33 mouse cellular contexts compared by ENCODE assay signal in genomic region chr16:32517785-32518481, GRCm38 (mm10). TPM values are rescaled to one million over a fixed set of nuclear protein-coding genes. Genes with fewer than 3 reads are reported as not detected.
DNase-seq lines count a peak whose midpoint lies in the region; ATAC-seq and TF ChIP-seq lines count a peak whose summit lies in the region.
"Had no signal": no experiment of that assay in that cellular context is flagged by ENCODE, and none has a peak within 500 bp of the region (broad histone marks: within the 10 kb centered on the region; RNA-seq: fewer than 3 reads in every experiment).

No protein-coding gene starts in this region.

- no peak for ATAC-seq in liver, embryonic 13.5 days (ENCODE audit: low read depth)
- ATAC-seq in liver, embryonic 11.5 days (replicated peaks; ENCODE audit: low FRiP score): no peak
- ATAC-seq: forebrain, embryonic 13.5 days; hindbrain, postnatal 0 days; midbrain, embryonic 13.5 days had no signal

- H3K4me3 ChIP-seq in liver, embryonic 13.5 days (replicated peaks): no peak overlapping the region
- H3K4me3 ChIP-seq in liver, embryonic 11.5 days (ENCODE audit: low read depth, low read length): no peak overlapping the region
- no peak overlapping the region for H3K4me3 ChIP-seq in olfactory bulb, adult 2 months (ENCODE audit: insufficient read depth, low read depth, low read length)
- H3K4me3 ChIP-seq: embryonic facial prominence, embryonic 15.5 days; forebrain, embryonic 13.5 days; hindbrain, embryonic 12.5 days; limb, embryonic 12.5 days; lung, embryonic 15.5 days; megakaryocyte, embryonic 14.5 days; midbrain, embryonic 13.5 days had no signal

- no peak for TF ChIP-seq CTCF in olfactory bulb, adult 2 months (IDR thresholded peaks at IDR 0.05; ENCODE audit: insufficient read depth, low read depth, low read length)

- peak overlapping the region; percentile 67 for H3K27ac ChIP-seq in liver, embryonic 13.5 days
- H3K27ac ChIP-seq in liver, embryonic 11.5 days (ENCODE audit: low read depth, low read length): no peak overlapping the region
- 0 out of 2 replicates have a peak overlapping the region, but pooled peaks have one; percentile 27 for H3K27ac ChIP-seq in olfactory bulb, adult 2 months (ENCODE audit: insufficient read depth, low read depth, low read length)
- H3K27ac ChIP-seq: embryonic facial prominence, embryonic 15.5 days; lung, embryonic 15.5 days had no signal

- H3K9ac ChIP-seq in liver, embryonic 13.5 days: no peak overlapping the region
- no peak overlapping the region for H3K9ac ChIP-seq in liver, embryonic 11.5 days (ENCODE audit: low read depth, low read length)
- H3K9ac ChIP-seq: embryonic facial prominence, embryonic 15.5 days; forebrain, embryonic 13.5 days; hindbrain, embryonic 12.5 days; limb, embryonic 12.5 days; lung, embryonic 15.5 days; midbrain, embryonic 13.5 days had no signal

- WGBS in liver, embryonic 13.5 days (ENCODE audit: insufficient replicate concordance): 84% methylated on average over 12 of the region's 12 CpGs
- WGBS in liver, embryonic 11.5 days: 78% methylated on average over 12 of the region's 12 CpGs
- WGBS in olfactory bulb, adult 2 months: 87% methylated on average over 12 of the region's 12 CpGs

- H3K36me3 ChIP-seq in liver, embryonic 13.5 days: no peaks in the 10 kb centered on the region
- H3K36me3 ChIP-seq in liver, embryonic 11.5 days (ENCODE audit: control insufficient read depth, insufficient read depth, low read length): no peaks in the 10 kb centered on the region
- H3K36me3 ChIP-seq: embryonic facial prominence, embryonic 15.5 days; hindbrain, embryonic 12.5 days; limb, embryonic 12.5 days; lung, embryonic 15.5 days; midbrain, embryonic 13.5 days had no signal

- no peak for DNase-seq in liver, embryonic 13.5 days
- DNase-seq in liver, embryonic 11.5 days (ENCODE audit: low spot score): no peak
- DNase-seq in spleen, postnatal 10 days (ENCODE audit: low spot score in 2 of 2): peak; percentile 8 to 11
- no peak for DNase-seq in spleen, postnatal 14 days (ENCODE audit: low spot score in 2 of 2)
- DNase-seq in right cerebral cortex, adult 18-20 months: no peak
- DNase-seq: adrenal gland, postnatal 36 days; B cell, adult 2 months; cerebellum, adult 18-20 months; cerebellum, postnatal 10 days; gastrocnemius, postnatal 14 days; heart, postnatal 36 days; kidney, adult 11 months; kidney, postnatal 14 days; layer of hippocampus, adult 9-11 months; retina, postnatal 1 day; right cerebral cortex, postnatal 25 days; spleen, adult 18-20 months; thymus, adult 2 months; thymus, postnatal 4 days had no signal

- TF ChIP-seq POLR2A in olfactory bulb, adult 2 months (IDR thresholded peaks at IDR 0.05; ENCODE audit: insufficient read depth, low read depth, low read length): no peak

- H3K9me3 ChIP-seq in liver, embryonic 13.5 days (replicated peaks): no peaks in the 10 kb centered on the region
- no peaks in the 10 kb centered on the region for H3K9me3 ChIP-seq in liver, embryonic 11.5 days (ENCODE audit: control insufficient read depth, low read length)
- H3K9me3 ChIP-seq: embryonic facial prominence, embryonic 15.5 days; forebrain, embryonic 13.5 days; hindbrain, embryonic 12.5 days; limb, embryonic 12.5 days; lung, embryonic 15.5 days; megakaryocyte, embryonic 14.5 days; midbrain, embryonic 13.5 days had no signal

- H3K4me2 ChIP-seq in liver, embryonic 13.5 days: no peak overlapping the region
- no peak overlapping the region for H3K4me2 ChIP-seq in liver, embryonic 11.5 days
- H3K4me2 ChIP-seq: embryonic facial prominence, embryonic 15.5 days; forebrain, embryonic 13.5 days; heart, embryonic 11.5 days; hindbrain, embryonic 12.5 days; limb, embryonic 12.5 days; lung, embryonic 15.5 days; midbrain, embryonic 13.5 days had no signal

- peaks cover 98% of the 10 kb centered on the region for H3K4me1 ChIP-seq in liver, embryonic 13.5 days (replicated peaks)
- peaks cover 24% of the 10 kb centered on the region for H3K4me1 ChIP-seq in liver, embryonic 11.5 days (replicated peaks; ENCODE audit: control insufficient read depth, insufficient read depth, low read length)
- peaks cover 36% of the 10 kb centered on the region for H3K4me1 ChIP-seq in olfactory bulb, adult 2 months (ENCODE audit: control insufficient read depth, insufficient read depth, low read length)

- no peaks in the 10 kb centered on the region for H3K27me3 ChIP-seq in liver, embryonic 13.5 days
- no peaks in the 10 kb centered on the region for H3K27me3 ChIP-seq in liver, embryonic 11.5 days (replicated peaks; ENCODE audit: control insufficient read depth, insufficient read depth, low read length)
- H3K27me3 ChIP-seq: embryonic facial prominence, embryonic 15.5 days; forebrain, embryonic 13.5 days; limb, embryonic 12.5 days; lung, embryonic 15.5 days; midbrain, embryonic 13.5 days had no signal

RNA-seq across cellular contexts. Expression of gene Zdhhc19, which starts 21.9 kb away (rescaled TPM):
- polyA plus RNA-seq in liver, embryonic 13.5 days (2015; fragmentation: Nextera tagmentation; extraction: Ambion mirVana): not detected in 2 replicates
- not detected in 2 replicates for polyA plus RNA-seq in liver, embryonic 11.5 days (2014; fragmentation: Nextera tagmentation; extraction: Ambion mirVana)
- polyA plus RNA-seq in olfactory bulb, adult 2 months (2012; ENCODE audit: insufficient read depth, insufficient read length, low replicate concordance, missing spikeins): not detected in 2 replicates
- polyA plus RNA-seq: embryonic facial prominence, embryonic 15.5 days; forebrain, embryonic 13.5 days; heart, embryonic 16.5 days; hindbrain, embryonic 12.5 days; kidney, embryonic 14.5 days; limb, embryonic 12.5 days; liver, adult 2 months; lung, embryonic 15.5 days; midbrain, embryonic 13.5 days; neural tube, embryonic 14.5 days; thymus, adult 2 months had no signal

RNA-seq across cellular contexts. Expression of gene Slc51a, which starts 30.3 kb away (rescaled TPM):
- 0.65 and 0.71 TPM in 2 replicates for polyA plus RNA-seq in liver, embryonic 13.5 days (2015; fragmentation: Nextera tagmentation; extraction: Ambion mirVana)
- polyA plus RNA-seq in liver, embryonic 11.5 days (2014; fragmentation: Nextera tagmentation; extraction: Ambion mirVana): 1.3 TPM in 2 replicates
- polyA plus RNA-seq in olfactory bulb, adult 2 months (2012; ENCODE audit: insufficient read depth, insufficient read length, low replicate concordance, missing spikeins): not detected in 2 replicates
- polyA plus RNA-seq: embryonic facial prominence, embryonic 15.5 days; hindbrain, postnatal 0 days had no signal

Comparison
In these comparisons a context has a peak if more than half of its experiments do, and no peak if none do; other contexts are left out.
1. DNase-seq: peak in spleen, postnatal 10 days (2 of 2); none in liver, embryonic 13.5 days (single experiment), liver, embryonic 11.5 days (single experiment), spleen, postnatal 14 days (0 of 2) and right cerebral cortex, adult 18-20 months (single experiment).